Mouse (Mus musculus) CH12.LX (cell line): ENCODE results near the gene Tmppe. TPM values are rescaled to one million over a fixed set of nuclear protein-coding genes. Genes with fewer than 3 reads are reported as not detected.
"Not testable (repeated sequence)": the region's sequence is repeated elsewhere in the genome, so short reads cannot be mapped to it uniquely, and the experiment has no call there.

ENCODE experiments used
- DNase-seq: peaks from one replicate; pipeline ENCODE4 v3.0.0-alpha.2; 2013; ENCODE audit errors: extremely low read depth
- H3K27ac ChIP-seq: 2 replicates; pipeline ENCODE4 v1.5.1; 2012; ENCODE audit warnings: low read depth, mild to moderate bottlenecking, control low read depth, moderate library complexity; ENCODE audit not compliant: insufficient read depth
- H3K27me3 ChIP-seq: replicated peaks from 2 replicates; pipeline ENCODE3; 2012; ENCODE audit warnings: inconsistent platforms
- H3K36me3 ChIP-seq, 2 experiments: replicated peaks in 1 of 2; 2 replicates each; pipeline versions ENCODE3 to v1.6.1; 2012; ENCODE audit warnings: inconsistent platforms in 1 of 2, low read length in 1 of 2, mild to moderate bottlenecking in 1 of 2, mixed read lengths in 1 of 2, moderate library complexity in 1 of 2; ENCODE audit not compliant: control insufficient read depth in 1 of 2, insufficient read depth in 1 of 2
- H3K4me1 ChIP-seq, 2 experiments: 2 replicates each; pipeline ENCODE4 v1.6.1; 2012; ENCODE audit warnings: inconsistent platforms in 1 of 2, moderate library complexity in 1 of 2; ENCODE audit not compliant: insufficient read depth in 2 of 2, control insufficient read depth in 1 of 2
- H3K4me2 ChIP-seq: 2 replicates; pipeline ENCODE4 v1.6.1; 2012; ENCODE audit warnings: low read depth, mild to moderate bottlenecking, control low read depth; ENCODE audit not compliant: poor library complexity, insufficient read depth, severe bottlenecking
- H3K4me3 ChIP-seq, 3 experiments: fragments of 150-350 bp in 1 of 3; sonication (generic) in 1 of 3; replicated peaks in 1 of 3; 2 replicates each; pipeline versions ENCODE3 to v1.5.1; 2011 to 2012; ENCODE audit warnings: low read depth in 2 of 3, low read length in 2 of 3, mild to moderate bottlenecking in 2 of 3, moderate library complexity in 2 of 3, control low read depth in 1 of 3, improper control_type of control experiment in 1 of 3, inconsistent platforms in 1 of 3, mixed read lengths in 1 of 3; ENCODE audit not compliant: poor library complexity in 1 of 3
- H3K79me2 ChIP-seq: replicated peaks from 2 replicates; pipeline ENCODE4 v1.6.1; 2012; ENCODE audit warnings: mild to moderate bottlenecking, moderate library complexity; ENCODE audit not compliant: control insufficient read depth, poor library complexity, insufficient read depth, severe bottlenecking; ENCODE audit errors: extremely low read depth
- H3K9ac ChIP-seq: 2 replicates; pipeline ENCODE4 v1.6.1; 2012; ENCODE audit warnings: low read depth, mild to moderate bottlenecking, control low read depth, moderate library complexity; ENCODE audit not compliant: insufficient read depth
- H3K9me3 ChIP-seq: replicated peaks from 2 replicates; pipeline ENCODE3; 2012; ENCODE audit warnings: low read length, inconsistent platforms, mixed read lengths
- BHLHE40 ChIP-seq: IDR thresholded peaks from 2 replicates; pipeline ENCODE4 v1.6.1; 2011; ENCODE audit warnings: mild to moderate bottlenecking, low read depth, low read length, improper control_type of control experiment
- CHD1 ChIP-seq: IDR thresholded peaks from 2 replicates; pipeline ENCODE4 v1.6.1; 2012; ENCODE audit warnings: low read depth, low read length, improper control_type of control experiment, inconsistent platforms
- CHD2 ChIP-seq: IDR thresholded peaks from 2 replicates; pipeline ENCODE4 v1.6.1; 2011; ENCODE audit warnings: low read length, improper control_type of control experiment
- GABPA ChIP-seq: IDR thresholded peaks from 2 replicates; pipeline ENCODE4 v1.6.1; 2012; ENCODE audit warnings: low read depth, low read length, improper control_type of control experiment, inconsistent platforms; ENCODE audit not compliant: insufficient replicate concordance
- IRF4 ChIP-seq: IDR thresholded peaks from 2 replicates; pipeline ENCODE4 v1.6.1; 2014; ENCODE audit warnings: low read depth, mild to moderate bottlenecking, inconsistent platforms, low read length, improper control_type of control experiment
- MEF2A ChIP-seq: IDR thresholded peaks from 2 replicates; pipeline ENCODE4 v1.6.1; 2014; ENCODE audit warnings: low read depth, mild to moderate bottlenecking, inconsistent platforms, low read length, improper control_type of control experiment, borderline replicate concordance
- PAX5 ChIP-seq: IDR thresholded peaks from 2 replicates; pipeline ENCODE4 v1.6.1; 2012; ENCODE audit warnings: low read length, inconsistent platforms, mixed read lengths
- RCOR1 ChIP-seq: conservative IDR thresholded peaks from 2 replicates; pipeline ENCODE4 v1.6.1; 2012; ENCODE audit warnings: low read depth, mild to moderate bottlenecking, inconsistent platforms, low read length, improper control_type of control experiment
- SIN3A ChIP-seq: IDR thresholded peaks from 2 replicates; pipeline ENCODE4 v1.6.1; 2012; ENCODE audit warnings: low read length, improper control_type of control experiment, inconsistent platforms
- TBP ChIP-seq: conservative IDR thresholded peaks from 2 replicates; pipeline ENCODE4 v1.6.1; 2011; ENCODE audit warnings: low read depth, low read length, improper control_type of control experiment
- TCF12 ChIP-seq: IDR thresholded peaks from 2 replicates; pipeline ENCODE4 v1.6.1; 2014; ENCODE audit warnings: low read depth, mild to moderate bottlenecking, inconsistent platforms, low read length, improper control_type of control experiment
- USF1 ChIP-seq: IDR thresholded peaks from 2 replicates; pipeline ENCODE4 v1.6.1; 2014; ENCODE audit warnings: low read depth, mild to moderate bottlenecking, inconsistent platforms, low read length, improper control_type of control experiment
- ZC3H11A ChIP-seq: IDR thresholded peaks from 2 replicates; pipeline ENCODE4 v1.6.1; 2012; ENCODE audit warnings: low read depth, mild to moderate bottlenecking, inconsistent platforms, low read length, improper control_type of control experiment
- ZMIZ1 ChIP-seq: IDR thresholded peaks from 2 replicates; pipeline ENCODE4 v1.6.1; 2012; ENCODE audit warnings: low read depth, mild to moderate bottlenecking, inconsistent platforms, low read length, improper control_type of control experiment
- dilution Hi-C: fragments of 300-500 bp; cut with MboI; formaldehyde crosslinking; loops from 2 replicates; pipeline ENCODE4 v1.14.3; 2020; ENCODE audit warnings: low sequenced_read_pairs; ENCODE audit not compliant: extremely low pct_unique_long_range_greater_than_20kb, extremely low pct_ligation_motif_present
- in situ Hi-C: fragments of 300-500 bp; cut with MboI; formaldehyde crosslinking; loops from 3 replicates; pipeline ENCODE4 v1.14.3; 2019; ENCODE audit warnings: low sequenced_read_pairs, low pct_ligation_motif_present, low pct_unique_long_range_greater_than_20kb, mixed read lengths
- polyA plus RNA-seq: library from polyadenylated mRNA; unstranded; fragments of >175 nt; gene quantifications from 2 replicates; pipeline ENCODE4 v1.2.1, GENCODE M21; 2012; ENCODE audit warnings: low read depth; ENCODE audit not compliant: insufficient read length
- total RNA-seq, 2 experiments: library from RNA; depleted of rRNA; stranded (reverse); fragments of 300-350 nt in 1 of 2; fragments of >200 nt in 1 of 2; gene quantifications; 2 replicates each; pipeline ENCODE4 v1.2.3; 2012 to 2014

Tmppe gene
- total and polyA plus RNA-seq, 3 experiments, result 3.2 to 8.2 (median 7.3) TPM

DNA sequence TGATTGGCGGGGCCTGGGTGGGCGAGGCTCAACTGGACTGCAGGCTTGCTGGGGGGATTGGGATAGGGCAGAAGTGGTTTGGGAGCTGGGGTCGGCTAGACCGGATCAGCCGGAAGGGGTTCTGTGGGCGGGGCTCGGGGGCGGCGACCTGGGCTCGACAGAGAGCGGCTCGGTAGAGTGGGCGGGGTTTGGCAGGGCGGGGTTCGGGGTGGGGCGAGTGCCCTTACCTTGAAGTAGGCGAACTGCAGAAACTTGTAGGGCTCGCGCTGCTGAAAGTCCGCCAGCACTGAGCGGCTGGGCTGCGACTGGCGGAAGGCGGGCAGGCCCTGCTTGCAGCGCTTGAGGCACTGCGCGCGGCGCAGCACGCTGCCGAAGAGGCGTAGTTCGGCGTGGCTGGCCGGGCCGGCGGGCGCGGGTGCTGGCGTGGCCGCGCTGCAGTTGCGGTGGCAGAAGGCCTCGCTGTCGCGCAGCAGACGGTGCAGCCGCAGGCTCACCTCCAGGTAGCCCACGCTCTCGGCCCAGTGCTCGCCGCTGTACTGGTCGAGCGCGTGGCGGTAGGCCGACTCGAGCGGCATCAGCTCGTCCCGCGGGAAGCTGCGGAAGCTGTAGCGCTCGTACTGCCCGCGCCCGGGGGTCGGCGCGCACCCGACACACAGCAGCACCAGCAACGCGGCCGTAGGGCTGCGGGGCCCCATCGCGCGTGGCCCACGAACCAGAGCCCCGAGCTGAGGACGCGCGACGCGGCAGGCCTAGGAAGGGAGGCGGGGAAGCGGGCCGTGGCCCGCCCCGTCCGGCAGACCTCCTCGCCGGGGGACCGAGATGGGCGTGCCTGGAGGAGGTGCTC lies 10.8 kb upstream of the Tmppe start, which contains the start of gene Crtap (continued):
- TF ChIP-seq SIN3A (peak; percentile 65; the same call in 1 of the 2 replicates), GABPA (no peak), ZC3H11A (no peak), TCF12 (peak; percentile 55; the same call in 1 of the 2 replicates), MEF2A (peak; percentile 6; the same call in 1 of the 2 replicates), ZMIZ1 (peak; percentile 79), RCOR1 (no peak), PAX5 (no peak), CHD1 (no peak), CHD2 (no peak), IRF4 (no peak)

DNA sequence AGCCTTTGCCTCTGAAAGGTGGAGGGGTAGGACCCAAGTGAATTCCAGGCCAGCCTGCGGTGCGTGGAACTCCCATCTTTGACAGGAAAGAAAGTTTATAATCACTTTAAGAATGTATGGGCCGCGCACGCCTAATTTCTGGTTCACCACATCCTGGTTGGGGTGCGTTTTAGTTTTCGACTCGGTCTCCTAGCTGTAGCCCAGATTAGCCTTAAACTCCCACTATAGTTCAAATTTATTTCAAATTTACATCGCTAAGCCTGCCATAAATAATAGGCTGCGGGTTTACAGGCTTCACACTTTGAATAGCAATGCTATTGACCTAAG lies 10.2 kb upstream of the Tmppe start:
- TF ChIP-seq USF1, result no peak
- TF ChIP-seq ZMIZ1, result no peak
- no peak for TF ChIP-seq BHLHE40
- 0 out of 2 replicates have a peak, but pooled peaks have one; percentile 11 for TF ChIP-seq TBP
- TF ChIP-seq, all 38 proteins: peak for 1
- H3K9me3 ChIP-seq, result no peaks in the 10 kb centered on the region
- H3K27me3 ChIP-seq, result no peaks in the 10 kb centered on the region
- DNase-seq, result no peak
- in situ Hi-C loops (no loop called here), dilution Hi-C loops (no loop called here)
- H3K79me2 ChIP-seq, result no peaks in the 10 kb centered on the region
- H3K27ac ChIP-seq, result no peak overlapping the region
- peaks cover 2 to 26% of the 10 kb centered on the region in 2 experiments for H3K36me3 ChIP-seq
- peak overlapping the region; percentile 52 for H3K4me2 ChIP-seq
- H3K4me3 ChIP-seq, result peak overlapping the region; percentile 51 to 100 (median 92)
- H3K9ac ChIP-seq, result peak overlapping the region; percentile 62; the same call in 1 of the 2 replicates
- peaks cover 5 to 32% of the 10 kb centered on the region in 2 experiments for H3K4me1 ChIP-seq

DNA sequence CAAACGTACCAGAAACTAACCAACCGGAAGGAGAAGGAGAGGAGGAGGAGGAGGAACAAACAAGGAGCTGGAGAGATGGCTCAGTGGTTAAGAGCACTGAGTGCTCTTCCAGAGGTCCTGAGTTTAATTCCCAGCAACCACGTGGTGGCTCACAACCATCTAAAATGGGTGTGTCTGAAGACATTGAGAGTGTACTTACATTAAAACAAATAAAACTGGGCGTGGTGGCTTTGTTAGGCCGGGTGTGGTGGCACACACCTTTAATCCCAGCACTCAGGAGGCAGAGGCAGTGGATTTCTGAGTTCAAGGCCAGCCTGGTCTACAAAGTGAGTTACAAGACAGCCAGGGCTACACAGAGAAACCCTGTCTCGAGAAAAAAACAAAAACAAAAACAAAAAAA lies 6.8 kb upstream of the Tmppe start:
- H3K4me2 ChIP-seq, H3K36me3 ChIP-seq, in situ Hi-C loops, H3K4me1 ChIP-seq, DNase-seq, H3K9me3 ChIP-seq, H3K79me2 ChIP-seq, dilution Hi-C loops, H3K4me3 ChIP-seq, H3K9ac ChIP-seq, H3K27ac ChIP-seq, H3K27me3 ChIP-seq: not testable (repeated sequence)
